Mouse (Mus musculus) lung, postnatal 10 days (tissue): ENCODE measurements around the gene Map2k2.
"Not testable (repeated sequence)": the region's sequence is repeated elsewhere in the genome, so short reads cannot be mapped to it uniquely, and the experiment has no call there.

Experiments
- DNase-seq: peaks from one replicate; pipeline ENCODE4 v3.0.0; 2021

The Map2k2 gene

DNA sequence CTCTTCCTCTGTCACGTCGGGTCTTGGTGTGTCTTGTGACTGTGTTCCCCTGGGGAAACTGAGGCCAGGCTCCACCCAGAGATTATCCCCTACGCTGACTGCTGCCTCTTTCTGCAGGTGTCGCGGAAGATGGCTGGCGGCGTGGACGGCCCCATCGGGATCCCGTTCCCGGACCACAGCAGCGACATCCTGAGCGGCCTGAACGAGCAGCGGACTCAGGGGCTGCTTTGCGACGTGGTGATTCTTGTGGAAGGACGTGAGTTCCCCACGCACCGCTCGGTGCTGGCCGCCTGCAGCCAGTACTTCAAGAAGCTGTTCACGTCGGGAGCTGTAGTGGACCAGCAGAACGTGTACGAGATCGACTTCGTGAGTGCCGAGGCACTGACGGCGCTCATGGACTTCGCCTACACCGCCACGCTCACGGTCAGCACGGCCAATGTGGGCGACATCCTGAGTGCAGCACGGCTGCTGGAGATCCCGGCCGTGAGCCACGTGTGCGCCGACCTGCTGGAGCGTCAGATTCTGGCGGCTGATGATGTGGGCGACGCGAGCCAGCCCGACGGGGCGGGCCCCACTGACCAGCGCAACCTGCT lies 38.2 kb downstream of the Map2k2 start:
- DNase-seq, result no peak

DNA sequence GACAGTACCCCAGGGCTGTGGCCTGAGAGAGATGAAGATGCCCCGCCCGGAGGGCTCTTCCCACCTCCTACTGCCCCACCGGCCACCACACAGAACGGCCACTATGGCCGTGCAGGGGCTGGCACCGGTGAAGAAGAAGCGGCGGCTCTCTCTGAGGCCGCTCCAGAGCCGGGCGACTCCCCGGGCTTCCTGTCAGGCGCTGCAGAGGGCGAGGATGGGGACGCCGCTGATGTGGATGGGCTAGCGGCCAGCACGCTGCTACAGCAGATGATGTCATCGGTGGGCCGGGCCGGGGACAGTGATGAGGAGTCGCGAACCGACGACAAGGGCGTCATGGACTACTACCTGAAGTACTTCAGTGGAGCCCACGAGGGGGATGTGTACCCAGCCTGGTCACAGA lies 39.0 kb downstream of the Map2k2 start:
- DNase-seq, result peak; percentile 63

DNA sequence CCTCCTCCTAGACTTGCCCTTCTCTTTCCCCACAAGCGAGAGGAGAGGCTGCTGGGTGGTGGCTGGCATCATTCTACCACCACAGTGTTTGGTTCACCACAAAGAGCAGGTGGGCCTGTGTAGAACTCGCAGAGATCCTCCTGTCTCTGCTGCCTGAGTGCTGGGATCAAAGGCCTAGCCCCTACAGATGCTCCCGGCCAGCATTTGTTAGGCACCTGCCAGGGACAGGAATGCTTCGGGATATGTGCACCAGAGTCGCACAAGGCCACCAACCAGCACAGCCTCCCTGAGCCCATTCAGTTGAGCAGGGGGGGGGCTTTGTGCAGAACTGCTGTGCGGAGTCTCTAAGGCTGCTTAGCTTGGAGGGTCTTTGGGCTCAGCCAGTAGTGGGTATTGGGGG lies 39.6 kb downstream of the Map2k2 start:
- no peak for DNase-seq

DNA sequence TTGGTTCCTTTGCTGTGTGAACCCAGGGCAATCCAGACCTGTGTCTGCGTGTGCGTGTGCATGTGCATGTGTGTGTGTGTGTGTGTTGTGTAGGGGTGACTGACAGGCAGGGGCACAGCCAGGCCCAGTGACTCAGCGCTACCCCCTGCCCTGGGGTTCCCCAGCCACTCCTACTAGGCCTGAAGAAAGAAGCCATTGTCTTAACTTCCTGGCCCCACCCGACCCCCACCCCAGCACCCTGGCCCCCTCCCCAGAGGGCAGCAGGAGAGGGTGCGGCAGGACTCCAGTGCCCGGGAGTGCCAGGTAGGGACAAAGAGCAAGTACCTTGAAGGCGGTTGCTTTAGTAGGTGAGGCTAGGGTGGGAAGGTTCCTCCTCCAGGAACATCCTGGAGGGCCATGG lies 40.1 kb downstream of the Map2k2 start:
- no peak for DNase-seq

DNA sequence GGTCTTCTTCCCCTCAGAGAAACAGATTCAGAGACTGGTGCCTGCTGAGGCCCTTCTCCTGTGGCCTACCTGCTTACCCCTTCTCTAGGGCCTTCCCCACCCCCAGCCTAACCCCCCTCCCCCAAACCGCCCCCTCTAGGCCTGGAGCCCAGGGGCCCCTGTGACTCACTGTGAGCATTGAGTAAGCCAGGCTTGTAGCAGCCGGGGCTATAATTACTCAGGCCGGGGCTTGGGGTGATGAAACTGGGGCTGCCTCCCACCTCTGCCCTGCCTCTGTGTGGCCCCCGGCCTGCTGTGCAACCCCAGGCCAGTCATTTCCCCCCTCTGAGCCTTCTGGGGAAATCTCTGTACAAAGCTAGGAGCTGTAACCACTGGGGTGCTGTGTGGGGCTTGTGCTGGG lies 40.6 kb downstream of the Map2k2 start:
- no peak for DNase-seq

DNA sequence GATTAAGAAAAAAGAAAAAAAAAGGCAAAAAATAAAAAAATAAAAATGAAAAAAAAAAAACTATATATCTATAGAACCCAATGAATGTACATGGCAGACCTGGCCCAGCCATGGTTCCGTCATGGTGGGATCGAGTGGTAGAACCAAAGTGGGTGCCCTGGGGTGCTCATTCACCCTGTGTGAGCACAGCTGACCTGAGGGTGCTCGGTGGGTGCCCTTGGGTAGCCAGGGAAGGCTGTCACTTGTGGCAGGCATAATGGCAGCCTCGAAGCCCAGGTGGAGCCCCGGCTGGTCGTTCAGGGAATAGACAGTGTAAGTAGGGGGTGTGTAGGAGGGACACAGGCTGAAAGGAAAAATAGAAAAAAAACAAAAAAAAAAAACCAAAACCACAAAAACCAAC lies 45.5 kb downstream of the Map2k2 start:
- DNase-seq, result no peak

DNA sequence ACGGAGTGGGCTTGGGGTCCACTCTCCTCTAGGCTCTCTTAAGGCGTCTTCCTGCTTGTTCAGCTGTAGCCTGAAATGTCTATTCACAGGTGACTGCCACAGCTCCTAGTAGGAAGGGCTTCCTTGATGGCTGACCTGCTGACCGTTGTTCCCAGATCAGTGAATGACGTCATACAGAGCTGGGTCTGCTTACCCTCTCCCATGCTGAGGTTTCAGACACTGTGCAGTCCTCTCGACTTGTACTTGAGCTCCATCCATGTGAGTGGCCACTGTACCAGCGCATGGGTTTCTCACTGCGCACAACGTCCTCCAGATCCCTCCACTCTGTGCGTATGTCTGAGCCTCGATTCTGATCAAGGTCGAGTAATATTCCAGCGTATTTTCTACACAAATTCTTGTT lies 46.9 kb downstream of the Map2k2 start:
- DNase-seq, result no peak

DNA sequence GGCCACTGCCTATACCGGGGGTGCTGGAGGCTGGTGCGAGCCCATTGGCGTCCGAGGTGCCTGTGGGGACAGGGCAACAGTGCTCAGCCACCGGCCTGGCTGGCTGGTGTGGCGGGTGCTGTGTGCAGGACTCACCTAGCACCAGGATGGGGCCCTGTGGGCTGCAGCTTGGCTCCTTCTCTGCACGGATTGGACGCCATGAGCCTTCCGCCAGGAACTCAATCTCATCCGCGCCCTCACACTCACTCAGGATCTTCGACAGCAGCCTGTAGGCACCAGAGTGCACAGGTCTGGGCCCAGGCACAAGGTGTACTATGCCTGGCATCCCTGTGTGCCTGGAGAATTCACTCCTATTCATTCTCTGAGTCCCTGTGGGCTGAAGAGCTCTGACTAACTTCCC lies 48.6 kb downstream of the Map2k2 start:
- DNase-seq, result no peak

DNA sequence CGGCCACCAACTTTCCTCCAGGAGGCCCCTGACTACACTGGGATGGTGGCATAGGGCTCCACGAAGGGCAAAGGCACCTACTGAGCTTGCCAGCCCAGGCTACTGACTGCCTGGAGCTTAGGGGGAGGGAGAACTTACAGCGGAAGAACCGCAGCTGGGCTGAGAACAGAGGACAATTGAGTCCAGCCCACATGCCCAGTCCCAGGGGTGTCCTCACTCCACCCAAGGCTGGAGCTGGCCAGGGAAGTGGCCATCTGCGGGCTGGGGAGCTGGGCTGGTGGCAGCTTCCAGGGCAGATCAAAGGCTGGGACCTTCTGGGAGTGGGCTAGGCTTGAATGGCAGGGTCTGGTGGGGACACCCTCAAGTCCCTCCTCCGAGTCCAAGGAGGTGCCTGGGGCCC lies 49.0 kb downstream of the Map2k2 start:
- DNase-seq, result no peak

DNA sequence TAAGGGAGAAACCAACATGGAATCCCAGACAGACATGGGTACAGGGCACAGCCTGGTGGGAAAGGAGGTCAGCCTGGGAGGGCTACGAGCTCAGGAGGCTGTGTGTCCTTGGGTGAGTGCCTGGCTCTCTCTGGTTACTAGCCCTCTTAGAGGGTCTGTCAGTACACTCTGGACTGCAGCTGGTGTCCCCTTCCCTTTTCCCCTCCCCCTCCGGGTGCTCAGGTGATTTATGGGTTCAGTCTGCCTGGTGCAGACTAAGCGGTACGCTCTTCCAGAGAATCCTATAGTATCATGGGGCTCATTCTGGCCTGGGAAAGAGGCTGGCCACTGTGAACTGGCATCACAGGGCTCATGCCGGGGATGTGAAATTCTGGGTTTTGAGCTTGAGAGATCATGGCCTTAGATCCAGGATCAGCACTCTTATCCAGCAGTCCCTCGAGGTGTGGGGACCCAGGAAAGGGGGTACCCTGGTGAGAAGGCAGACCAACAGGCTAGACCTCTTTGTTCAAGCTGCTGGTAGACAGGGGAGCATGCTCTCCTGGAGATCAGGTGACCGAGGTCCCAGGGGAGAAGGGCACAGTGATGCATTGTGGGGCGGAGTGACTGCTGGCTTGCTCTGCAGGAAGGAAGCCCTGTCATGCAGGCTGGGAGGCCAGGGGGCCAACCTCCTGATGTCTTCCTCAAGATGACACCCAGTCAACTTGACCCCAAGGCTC lies 56.0 kb downstream of the Map2k2 start:
- no peak for DNase-seq

DNA sequence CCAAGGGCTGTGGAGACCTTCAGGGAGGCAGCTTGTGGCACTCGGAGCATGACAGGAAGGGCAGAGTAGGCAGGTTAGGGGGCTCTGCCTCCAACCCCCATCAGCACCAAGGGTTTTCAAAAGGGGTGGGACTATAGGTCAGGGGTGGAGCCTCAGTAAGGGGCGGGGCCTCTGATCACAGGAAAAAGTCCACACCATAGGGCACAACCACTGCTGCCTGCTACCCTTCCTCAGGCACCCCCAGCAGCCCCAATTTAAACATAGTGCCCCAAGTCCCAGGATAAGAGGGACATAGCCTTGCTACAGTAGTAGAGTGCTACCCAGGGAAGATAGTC lies 56.6 kb downstream of the Map2k2 start:
- DNase-seq, result no peak

DNA sequence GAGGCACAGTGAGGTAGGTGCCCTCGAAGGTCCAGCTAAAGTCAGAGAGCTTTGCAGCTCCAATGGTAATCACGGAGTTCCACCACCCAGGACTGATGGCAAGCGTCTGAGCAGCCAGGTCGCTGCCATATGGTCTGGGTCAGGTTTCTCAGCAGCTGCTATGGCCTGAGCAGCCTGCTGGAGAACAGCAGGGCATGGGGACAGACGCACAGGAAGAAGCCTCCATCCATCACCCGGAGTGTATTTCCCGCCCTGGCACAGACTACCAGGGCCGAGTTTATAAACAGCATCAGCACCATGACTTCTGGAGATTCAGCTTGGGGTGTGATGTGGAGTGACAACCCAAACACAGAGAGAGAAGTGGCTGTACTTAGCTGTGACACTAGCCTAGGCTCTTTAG lies 59.4 kb downstream of the Map2k2 start:
- DNase-seq, result no peak

DNA sequence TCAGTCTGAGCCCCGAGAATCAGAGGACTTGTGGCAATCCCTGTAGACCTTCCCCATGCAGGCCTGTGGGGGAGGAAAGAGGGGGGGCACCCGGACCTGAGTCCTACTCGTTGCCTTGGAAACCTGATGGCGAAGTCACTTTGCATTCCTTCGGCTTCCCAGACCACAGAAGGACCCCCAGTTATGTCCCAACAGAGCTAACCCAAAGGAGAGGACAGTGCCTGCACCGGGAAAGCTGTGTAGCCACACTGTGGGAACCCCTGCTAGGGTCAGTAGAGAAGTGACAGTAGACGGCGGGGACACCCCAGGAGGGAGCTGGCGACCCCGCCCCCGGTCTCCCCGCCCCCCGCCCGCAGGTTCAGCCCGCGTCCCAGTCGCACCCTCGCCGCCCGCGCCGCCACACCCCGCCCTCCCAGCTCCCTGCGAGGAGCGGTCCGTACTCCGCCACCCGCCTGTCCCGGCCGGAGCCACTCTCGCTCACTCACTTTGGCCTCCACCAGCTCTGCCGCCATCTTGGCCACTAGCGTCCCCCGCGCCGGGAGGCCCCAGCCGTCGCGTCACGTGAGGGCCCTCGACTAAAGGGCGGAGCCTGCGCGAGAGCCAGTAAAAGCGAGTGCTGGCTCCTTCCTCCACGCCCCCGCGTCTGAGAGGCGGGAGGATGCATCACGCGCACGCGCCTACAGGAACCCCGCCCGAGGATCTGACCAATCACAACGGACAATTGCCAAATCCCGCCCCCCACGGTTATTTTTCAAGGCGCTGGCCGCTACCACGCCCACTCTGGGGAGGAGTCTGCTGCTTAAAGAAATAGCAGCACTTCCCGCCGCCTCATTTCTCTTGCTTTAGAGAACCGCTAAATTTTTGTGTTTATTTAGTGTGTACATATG lies 61.7 kb downstream of the Map2k2 start, which contains the start of gene Pias4:
Gene Pias4, minus strand, starts transcription at position 724 of the 887 bp plus-strand sequence.
- peak; percentile 100 for DNase-seq

DNA sequence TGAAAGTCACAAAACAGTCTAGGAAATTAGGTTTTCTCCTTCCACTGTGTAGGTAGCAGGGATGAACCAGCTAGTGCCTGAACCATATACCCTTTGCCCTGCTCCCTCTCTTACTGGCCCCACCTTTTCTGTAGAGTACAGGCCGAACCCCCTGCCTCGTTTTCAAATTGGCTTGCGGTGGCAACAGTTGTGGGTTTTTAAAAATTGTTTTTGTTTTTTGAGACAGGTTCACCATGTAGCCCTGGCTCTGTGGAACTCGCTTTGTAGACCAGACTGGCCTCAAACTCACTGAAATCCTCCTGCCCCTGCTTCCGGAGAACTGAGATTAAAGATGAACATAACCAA lies 62.3 kb downstream of the Map2k2 start:
- no peak for DNase-seq

DNA sequence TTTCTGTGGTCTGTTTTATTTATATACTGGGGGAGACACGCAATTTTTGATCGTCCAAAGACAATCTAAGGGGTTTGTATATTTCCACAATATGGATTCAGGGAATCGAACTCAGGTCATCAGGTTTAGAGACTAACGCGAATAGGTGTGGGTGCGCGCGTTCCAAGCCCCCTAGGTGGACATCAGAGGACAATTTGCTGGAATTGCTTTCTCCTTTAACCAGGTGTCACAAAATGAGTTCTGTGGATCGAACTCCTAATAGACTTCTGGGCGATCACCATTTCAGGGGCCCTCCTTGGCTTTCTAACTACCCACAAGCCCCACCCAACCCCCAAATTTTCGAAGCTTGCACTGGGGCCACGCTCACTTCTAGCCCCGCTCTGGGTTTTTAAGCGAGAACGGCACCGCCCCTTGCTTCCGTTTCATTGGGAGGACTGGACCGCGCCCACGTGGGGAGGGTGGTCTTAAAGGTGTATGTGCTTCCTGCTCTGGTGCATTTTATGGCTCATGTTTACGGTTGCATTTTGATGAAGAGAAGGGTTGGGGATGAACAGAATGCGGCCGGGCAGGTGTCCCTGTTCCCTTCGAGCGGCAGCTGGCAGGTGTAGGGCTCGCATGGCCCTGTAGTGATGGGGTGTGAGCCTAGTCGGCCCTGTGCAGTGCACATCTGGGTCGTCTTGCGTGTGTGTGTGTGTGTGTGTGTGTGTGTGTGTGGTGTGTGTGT lies 63.0 kb downstream of the Map2k2 start:
- peak; percentile 95 for DNase-seq

DNA sequence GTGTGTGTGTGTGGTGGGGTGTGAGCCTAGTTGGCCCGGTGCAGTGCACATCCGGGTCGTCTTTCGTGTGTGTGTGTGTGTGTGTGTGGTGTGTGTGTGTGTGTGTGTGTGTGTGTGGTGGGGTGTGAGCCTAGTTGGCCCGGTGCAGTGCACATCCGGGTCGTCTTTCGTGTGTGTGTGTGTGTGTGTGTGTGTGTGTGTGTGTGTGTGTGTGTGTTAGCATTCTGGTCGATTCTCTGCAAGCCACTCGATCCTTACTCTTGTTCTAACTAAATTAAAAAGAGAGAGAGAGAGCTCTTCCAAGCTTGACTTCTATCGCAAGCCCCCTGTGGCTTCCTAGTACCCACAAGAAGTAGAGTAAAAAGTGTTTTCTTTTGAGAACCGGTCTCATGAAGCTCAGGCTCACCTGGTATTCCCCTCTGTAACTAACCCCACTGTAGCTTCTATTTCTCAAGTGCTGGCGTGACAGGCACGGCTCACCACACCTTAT lies 63.7 kb downstream of the Map2k2 start:
- DNase-seq, result peak; percentile 66

DNA sequence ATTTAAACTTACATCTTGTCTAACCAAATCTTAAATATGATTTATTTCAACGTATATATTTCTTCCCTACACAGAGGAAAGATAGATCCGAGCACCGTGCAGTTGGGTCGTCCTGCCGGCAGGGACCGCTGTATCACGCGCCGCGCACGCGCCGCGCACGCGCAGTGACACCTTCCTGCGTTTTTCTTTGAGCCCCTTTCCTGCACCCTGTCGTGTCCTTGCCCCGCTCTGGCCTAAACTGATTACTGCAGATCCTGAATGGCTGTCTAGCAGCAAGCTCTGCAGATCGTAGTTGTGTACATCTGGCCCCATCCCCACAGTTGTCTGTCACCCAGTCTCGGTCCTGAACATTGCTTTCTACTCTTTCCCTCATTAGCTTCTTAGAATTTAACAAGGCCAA lies 67.4 kb downstream of the Map2k2 start:
- peak; percentile 88 for DNase-seq

DNA sequence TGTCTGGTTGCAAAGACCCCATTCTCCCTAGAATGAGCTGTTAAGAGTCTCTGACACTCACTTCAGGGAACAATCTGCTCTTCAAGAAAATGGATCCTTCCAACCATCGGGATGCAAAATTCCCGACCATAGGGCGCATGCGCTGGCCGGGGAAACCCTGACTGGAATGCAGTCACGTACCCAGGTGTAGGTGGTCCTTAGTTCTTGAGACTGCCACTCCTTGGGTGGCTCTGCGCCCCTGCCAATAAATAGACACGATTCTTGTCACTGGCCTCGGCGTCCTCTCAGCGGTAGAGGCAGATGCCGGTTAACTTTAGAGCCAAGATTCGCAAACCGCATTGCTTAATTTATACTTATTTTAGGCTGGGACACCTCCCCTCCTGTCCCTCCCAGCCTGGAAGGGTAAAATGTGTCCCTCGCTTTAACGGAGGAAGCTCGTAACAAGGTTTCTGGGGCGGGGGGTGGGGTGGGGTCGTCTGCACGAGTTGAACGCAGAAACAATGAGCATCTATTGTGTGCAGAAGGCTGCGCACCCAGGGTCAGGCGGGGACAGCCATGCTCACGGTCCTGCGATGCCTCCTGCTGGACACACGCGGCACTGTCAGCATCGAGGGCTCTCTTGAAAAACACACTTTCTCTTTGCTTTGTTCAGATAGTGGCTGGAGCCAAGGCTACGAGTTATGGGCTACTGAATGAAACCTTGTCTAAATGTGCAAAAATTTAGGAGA lies 69.1 kb downstream of the Map2k2 start:
- DNase-seq, result peak; percentile 95

DNA sequence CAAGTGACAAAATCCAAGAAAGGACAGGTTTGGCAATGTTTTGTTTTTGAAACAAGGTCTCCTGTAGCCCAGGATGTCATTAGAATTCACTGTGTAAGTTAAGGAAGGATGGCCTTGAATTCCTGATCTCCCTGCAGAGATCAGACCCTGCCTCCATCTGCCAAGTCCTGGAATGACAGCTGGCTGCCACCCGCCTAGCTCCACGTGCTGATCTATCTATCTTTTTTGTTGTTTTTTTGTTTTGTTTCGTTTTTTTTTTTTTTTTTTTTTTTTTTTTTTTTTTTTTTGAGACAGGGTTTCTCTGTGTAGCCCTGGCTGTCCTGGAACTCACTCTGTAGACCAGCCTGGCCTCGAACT lies 69.6 kb downstream of the Map2k2 start:
- DNase-seq, result not testable (repeated sequence)

DNA sequence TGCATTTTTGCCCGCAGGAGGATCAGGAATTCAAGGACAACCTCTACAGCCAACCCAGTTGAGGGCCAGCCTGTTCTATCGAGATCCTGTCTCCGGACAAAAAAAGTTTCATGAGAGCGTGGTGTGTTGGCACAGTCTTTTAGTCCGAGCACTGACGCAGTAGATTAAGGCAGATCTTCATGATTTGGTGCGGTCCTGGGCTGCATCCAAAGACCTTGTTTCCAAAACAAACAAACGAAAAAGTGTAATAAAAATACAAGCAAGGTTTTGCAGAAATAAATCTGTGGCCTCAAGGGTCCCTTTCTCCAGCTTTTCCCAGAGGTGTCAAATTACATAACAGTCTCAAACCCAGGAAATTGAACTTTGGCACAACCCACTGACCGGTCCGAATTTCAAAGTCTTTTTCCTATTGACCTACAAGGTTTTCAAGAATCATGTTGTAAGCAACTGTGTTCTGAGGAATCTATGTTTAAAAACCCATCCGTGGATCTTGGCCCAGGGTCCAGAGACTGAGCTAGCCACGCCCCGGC lies 70.3 kb downstream of the Map2k2 start:
- DNase-seq, result peak; percentile 69

DNA sequence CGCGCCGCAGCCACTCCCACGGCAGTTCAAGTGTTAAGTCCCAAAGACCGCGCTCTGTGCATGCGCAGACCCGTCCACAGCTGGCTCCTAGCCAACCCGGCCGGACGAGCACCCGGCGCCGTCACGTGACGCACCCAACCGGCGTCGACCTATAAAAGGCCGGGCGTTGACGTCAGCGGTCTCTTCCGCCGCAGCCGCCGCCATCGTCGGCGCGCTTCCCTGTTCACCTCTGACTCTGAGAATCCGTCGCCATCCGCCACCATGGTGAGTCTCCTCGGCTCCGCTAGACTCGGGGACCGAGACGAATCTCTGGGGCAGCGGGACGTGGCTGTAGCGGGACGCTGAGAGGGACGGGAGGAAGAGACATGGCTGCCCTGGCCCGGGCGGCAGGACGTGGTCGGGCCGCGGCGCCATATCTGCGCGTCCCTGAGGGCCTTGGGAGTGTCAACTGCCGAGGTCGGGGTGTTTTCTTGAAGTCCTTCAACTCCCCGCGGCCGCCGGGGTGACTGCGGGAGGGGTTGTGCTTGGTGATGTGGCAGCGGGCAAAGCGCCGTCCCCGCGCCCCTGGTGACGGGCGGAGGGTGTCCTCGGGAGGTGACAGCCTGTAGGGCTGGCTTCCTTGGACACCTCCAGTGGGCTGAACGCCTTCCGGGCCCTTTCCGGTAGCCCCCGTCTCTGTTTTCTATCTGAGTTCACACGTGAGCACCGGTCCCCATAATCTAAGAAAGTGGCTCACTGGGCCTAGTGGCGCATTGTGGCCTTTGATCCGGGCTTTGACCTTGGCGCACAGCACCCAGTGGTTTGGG lies 71.0 kb downstream of the Map2k2 start, which contains the start of gene Eef2:
Gene Eef2, plus strand, starts transcription at position 166 of the 806 bp plus-strand sequence.
- DNase-seq, result peak; percentile 99
